Mouse (Mus musculus) limb, embryonic 13.5 days (tissue): Measurements from ENCODE around the gene Atg9a. TPM values are rescaled to one million over a fixed set of nuclear protein-coding genes. Genes with fewer than 3 reads are reported as not detected.
A peak's percentile ranks its signal among the peaks of the same experiment; 100 is the strongest.

ENCODE experiments used
- ATAC-seq: fragments of 200-750 bp; cut with Nextera tagmentation; 2 replicates; pipeline ENCODE4 v1.8.0; 2017; ENCODE audit warnings: low read depth, moderate number of reproducible peaks, moderate TSS enrichment; ENCODE audit not compliant: low FRiP score
- H3K27ac ChIP-seq: fragments of 300-500 bp; sonication (generic); 2 replicates; pipeline ENCODE4 v1.5.1; 2015; ENCODE audit warnings: inconsistent platforms, mild to moderate bottlenecking, moderate library complexity
- H3K27me3 ChIP-seq: fragments of 300-500 bp; sonication (generic); 2 replicates; pipeline ENCODE4 v1.6.1; 2015; ENCODE audit warnings: mild to moderate bottlenecking, inconsistent platforms
- H3K36me3 ChIP-seq: fragments of 300-500 bp; sonication (generic); 2 replicates; pipeline ENCODE4 v1.6.1; 2015; ENCODE audit warnings: inconsistent platforms, mild to moderate bottlenecking, moderate library complexity
- H3K4me1 ChIP-seq: fragments of 300-500 bp; sonication (generic); 2 replicates; pipeline ENCODE4 v1.6.1; 2015; ENCODE audit warnings: inconsistent platforms
- H3K4me2 ChIP-seq: fragments of 300-500 bp; sonication (generic); replicated peaks from 2 replicates; pipeline ENCODE4 v1.6.1; 2015; ENCODE audit warnings: inconsistent platforms, mild to moderate bottlenecking, moderate library complexity
- H3K4me3 ChIP-seq: fragments of 300-500 bp; sonication (generic); 2 replicates; pipeline ENCODE4 v1.5.1; 2015; ENCODE audit warnings: moderate library complexity, mild to moderate bottlenecking, inconsistent platforms
- H3K9ac ChIP-seq: fragments of 300-500 bp; sonication (generic); 2 replicates; pipeline ENCODE4 v1.6.1; 2015; ENCODE audit warnings: mild to moderate bottlenecking, inconsistent platforms
- H3K9me3 ChIP-seq: fragments of 300-500 bp; sonication (generic); 2 replicates; pipeline ENCODE4 v1.6.1; 2016; ENCODE audit warnings: inconsistent platforms
- WGBS: fragments of 180-500 bp; shearing (Covaris S2); methylation state at CpG from one replicate; pipeline ENCODE4 v1.1.7; 2015; 5-methylcytosine and 5-hydroxymethylcytosine counted together
- polyA plus RNA-seq: library from polyadenylated mRNA; unstranded; fragments of >200 nt; fragmentation: Nextera tagmentation; extraction: Ambion mirVana; gene quantifications from 2 replicates; pipeline ENCODE4 v1.2.1, GENCODE M21; 2015

Gene Atg9a
- polyA plus RNA-seq, 1 experiment from 2014 or later: 33.7 TPM

GRCm38 (mm10) chr1:75185495-75185894 is 6.5 kb downstream of the Atg9a start:
- Histone ChIP-seq H3K27ac (no peak overlapping the region), H3K27me3 (no peaks in the 10 kb centered on the region), H3K36me3 (peaks cover 80% of the 10 kb centered on the region), H3K9ac (no peak overlapping the region), H3K4me2 (no peak overlapping the region), H3K9me3 (no peaks in the 10 kb centered on the region), H3K4me3 (no peak overlapping the region), H3K4me1 (peaks cover 8% of the 10 kb centered on the region)
- ATAC-seq: no peak
- WGBS: 92% methylated on average over 11 of the region's 11 CpGs

- H3K27ac ChIP-seq: no peak overlapping the region
- no peak for ATAC-seq
These were observed 9.8 kb downstream of the Atg9a start for GRCm38 (mm10) chr1:75182160-75182559.

GRCm38 (mm10) chr1:75181377-75181870 is 10.6 kb downstream of the Atg9a start:
- Histone ChIP-seq H3K4me1 (peaks cover 18% of the 10 kb centered on the region), H3K9ac (no peak overlapping the region), H3K27me3 (no peaks in the 10 kb centered on the region), H3K9me3 (no peaks in the 10 kb centered on the region), H3K36me3 (peaks cover 70% of the 10 kb centered on the region), H3K27ac (no peak overlapping the region), H3K4me3 (no peak overlapping the region), H3K4me2 (no peak overlapping the region)
- 88% methylated on average over 4 of the region's 4 CpGs for WGBS
- ATAC-seq: no peak

More at GRCm38 (mm10) chr1:75182160-75182559, 9.8 kb downstream of the Atg9a start:
- Histone ChIP-seq H3K4me2 (no peak overlapping the region), H3K36me3 (peaks cover 70% of the 10 kb centered on the region), H3K27me3 (no peaks in the 10 kb centered on the region), H3K4me3 (no peak overlapping the region), H3K9me3 (no peaks in the 10 kb centered on the region), H3K9ac (no peak overlapping the region), H3K4me1 (peaks cover 18% of the 10 kb centered on the region)
- 68% methylated on average over 4 of the region's 4 CpGs for WGBS

GRCm38 (mm10) chr1:75180741-75181140 is 11.3 kb downstream of the Atg9a start:
- Histone ChIP-seq H3K9me3 (no peaks in the 10 kb centered on the region), H3K4me2 (peak overlapping the region; percentile 100), H3K4me1 (peaks cover 18% of the 10 kb centered on the region), H3K27me3 (no peaks in the 10 kb centered on the region), H3K9ac (no peak overlapping the region), H3K4me3 (peak overlapping the region; percentile 63), H3K27ac (no peak overlapping the region), H3K36me3 (peaks cover 70% of the 10 kb centered on the region)
- ATAC-seq: no peak
- WGBS: 41% methylated on average over 6 of the region's 7 CpGs

- no peaks in the 10 kb centered on the region for H3K9me3 ChIP-seq
- H3K4me3 ChIP-seq: peak within 1 kb of the TSS; percentile 63
- H3K36me3 ChIP-seq: peaks cover 70% of the 10 kb centered on the region
- H3K4me1 ChIP-seq: peaks cover 18% of the 10 kb centered on the region
- H3K27me3 ChIP-seq: no peaks in the 10 kb centered on the region
- under 1% methylated on average over 31 of the region's 31 CpGs for WGBS
- peak; percentile 95 for ATAC-seq
- no peak within 1 kb of the TSS for H3K27ac ChIP-seq
- peak within 1 kb of the TSS; percentile 78 for H3K9ac ChIP-seq
- H3K4me2 ChIP-seq: peak within 1 kb of the TSS; percentile 100
These were observed 11.8 kb downstream of the Atg9a start, which contains the start of gene Abcb6 for GRCm38 (mm10) chr1:75180105-75180590. TSS of gene Abcb6 (minus strand) at chr1:75180392.

GRCm38 (mm10) chr1:75179334-75180104 is 12.5 kb downstream of the Atg9a start:
- peak overlapping the region; percentile 100 for H3K4me2 ChIP-seq
- no peak overlapping the region for H3K27ac ChIP-seq
- peaks cover 18% of the 10 kb centered on the region for H3K4me1 ChIP-seq
- peak; percentile 38 for ATAC-seq
- 9% methylated on average over 23 of the region's 23 CpGs for whole genome bisulfite sequencing
- H3K9me3 ChIP-seq: no peaks in the 10 kb centered on the region
- H3K4me3 ChIP-seq: peak overlapping the region; percentile 63
- peaks cover 68% of the 10 kb centered on the region for H3K36me3 ChIP-seq
- H3K27me3 ChIP-seq: no peaks in the 10 kb centered on the region
- H3K9ac ChIP-seq: peak overlapping the region; percentile 78

- H3K4me1 ChIP-seq: peaks cover 9% of the 10 kb centered on the region
- H3K4me3 ChIP-seq: peak within 1 kb of the TSS; percentile 70
- H3K36me3 ChIP-seq: peaks cover 41% of the 10 kb centered on the region
- no peaks in the 10 kb centered on the region for H3K9me3 ChIP-seq
- H3K9ac ChIP-seq: peak within 1 kb of the TSS; percentile 70
- H3K4me2 ChIP-seq: peak within 1 kb of the TSS; percentile 80
- ATAC-seq: peak; percentile 98
- H3K27me3 ChIP-seq: no peaks in the 10 kb centered on the region
- under 1% methylated on average over 57 of the region's 59 CpGs for whole genome bisulfite sequencing
- peak within 1 kb of the TSS; percentile 86 for H3K27ac ChIP-seq
These were observed 23.2 kb downstream of the Atg9a start, which contains the start of gene Zfand2b for GRCm38 (mm10) chr1:75168472-75169464. TSS of gene Zfand2b (plus strand) at chr1:75168646.

- peak overlapping the region; percentile 80 for H3K4me2 ChIP-seq
- peak overlapping the region; percentile 70 for H3K4me3 ChIP-seq
- peak overlapping the region; percentile 86; the same call in 1 of the 2 replicates for H3K27ac ChIP-seq
- no peak; the same call in 1 of the 2 replicates for ATAC-seq
- 10% methylated on average over 7 of the region's 7 CpGs for WGBS
- no peaks in the 10 kb centered on the region for H3K27me3 ChIP-seq
- peaks cover 34% of the 10 kb centered on the region for H3K36me3 ChIP-seq
- peak overlapping the region; percentile 70 for H3K9ac ChIP-seq
- H3K9me3 ChIP-seq: no peaks in the 10 kb centered on the region
- peaks cover 9% of the 10 kb centered on the region for H3K4me1 ChIP-seq
These were observed 23.9 kb downstream of the Atg9a start for GRCm38 (mm10) chr1:75168093-75168471.

GRCm38 (mm10) chr1:75160256-75160617 is 31.8 kb downstream of the Atg9a start:
- Histone ChIP-seq H3K4me1 (no peaks in the 10 kb centered on the region), H3K36me3 (no peaks in the 10 kb centered on the region), H3K9ac (no peak overlapping the region), H3K27ac (no peak overlapping the region), H3K4me3 (no peak overlapping the region), H3K4me2 (no peak overlapping the region), H3K9me3 (no peaks in the 10 kb centered on the region), H3K27me3 (no peaks in the 10 kb centered on the region)
- ATAC-seq: no peak
- 73% methylated on average over 4 of the region's 4 CpGs for WGBS

- ATAC-seq: no peak
- no peaks in the 10 kb centered on the region for H3K36me3 ChIP-seq
- no peaks in the 10 kb centered on the region for H3K9me3 ChIP-seq
- no peaks in the 10 kb centered on the region for H3K27me3 ChIP-seq
- 65% methylated on average over 5 of the region's 5 CpGs for WGBS
- H3K9ac ChIP-seq: no peak overlapping the region
- no peak overlapping the region for H3K27ac ChIP-seq
- no peak overlapping the region for H3K4me3 ChIP-seq
- H3K4me1 ChIP-seq: no peaks in the 10 kb centered on the region
- no peak overlapping the region for H3K4me2 ChIP-seq
These were observed 32.3 kb downstream of the Atg9a start for GRCm38 (mm10) chr1:75159540-75160255.

- Histone ChIP-seq H3K27me3 (no peaks in the 10 kb centered on the region), H3K27ac (no peak overlapping the region), H3K9me3 (no peaks in the 10 kb centered on the region), H3K4me3 (no peak overlapping the region), H3K36me3 (no peaks in the 10 kb centered on the region), H3K9ac (no peak overlapping the region), H3K4me2 (no peak overlapping the region), H3K4me1 (no peaks in the 10 kb centered on the region)
- ATAC-seq: no peak
These were observed 33.0 kb downstream of the Atg9a start for GRCm38 (mm10) chr1:75158990-75159389.
